Mouse (Mus musculus) midbrain, embryonic 11.5 days (tissue): ENCODE data around the gene Stau1. TPM values are rescaled to one million over a fixed set of nuclear protein-coding genes. Genes with fewer than 3 reads are reported as not detected.

ENCODE experiments used
- ATAC-seq: fragments of 200-750 bp; cut with Nextera tagmentation; 2 replicates; pipeline ENCODE4 v1.8.0; 2017; ENCODE audit warnings: moderate TSS enrichment, moderate library complexity; ENCODE audit not compliant: low FRiP score
- DNase-seq: peaks from one replicate; pipeline ENCODE4 v3.0.0; 2015; ENCODE audit warnings: low spot score; ENCODE audit errors: missing footprints
- H3K27ac ChIP-seq: fragments of 300-500 bp; sonication (generic); 2 replicates; pipeline ENCODE4 v1.5.1; 2014; ENCODE audit warnings: low read depth, low read length
- H3K27me3 ChIP-seq: fragments of 300-500 bp; sonication (generic); 2 replicates; pipeline ENCODE4 v1.6.1; 2014; ENCODE audit warnings: mild to moderate bottlenecking, low read length, moderate library complexity, mixed read lengths; ENCODE audit not compliant: control insufficient read depth, insufficient read depth
- H3K36me3 ChIP-seq: fragments of 300-500 bp; sonication (generic); 2 replicates; pipeline ENCODE4 v1.6.1; 2014; ENCODE audit warnings: mild to moderate bottlenecking, low read length, moderate library complexity, mixed read lengths; ENCODE audit not compliant: control insufficient read depth, insufficient read depth
- H3K4me1 ChIP-seq: fragments of 300-500 bp; sonication (generic); 2 replicates; pipeline ENCODE4 v1.6.1; 2014; ENCODE audit warnings: low read length; ENCODE audit not compliant: control insufficient read depth, insufficient read depth
- H3K4me2 ChIP-seq: fragments of 300-500 bp; sonication (generic); 2 replicates; pipeline ENCODE4 v1.6.1; 2014; ENCODE audit warnings: mild to moderate bottlenecking, moderate library complexity
- H3K4me3 ChIP-seq: fragments of 300-500 bp; sonication (generic); 2 replicates; pipeline ENCODE4 v1.5.1; 2014; ENCODE audit warnings: low read depth, low read length
- H3K9ac ChIP-seq: fragments of 300-500 bp; sonication (generic); 2 replicates; pipeline ENCODE4 v1.6.1; 2014; ENCODE audit warnings: low read length
- H3K9me3 ChIP-seq: fragments of 300-500 bp; sonication (generic); 2 replicates; pipeline ENCODE4 v1.6.1; 2016; ENCODE audit warnings: low read length; ENCODE audit not compliant: control insufficient read depth
- WGBS: fragments of 180-500 bp; shearing (Covaris S2); extraction: QIAGEN DNeasy Blood & Tissue Kit; methylation state at CpG from one replicate; pipeline ENCODE4 v1.1.7; 2014; 5-methylcytosine and 5-hydroxymethylcytosine counted together
- polyA plus RNA-seq: library from polyadenylated mRNA; unstranded; fragments of >200 nt; fragmentation: Nextera tagmentation; extraction: Ambion mirVana; gene quantifications from 2 replicates; pipeline ENCODE4 v1.2.1, GENCODE M21; 2014

The Stau1 gene
- polyA plus RNA-seq, result 96.2 and 104 TPM in 2 replicates

GRCm38 (mm10) chr2:166995796-166996532 is at the start of gene Stau1:
TSS of gene Stau1 (minus strand) at chr2:166996299.
- H3K9me3 ChIP-seq, result no peaks in the 10 kb centered on the region
- DNase-seq (peak; percentile 98), ATAC-seq (peak; percentile 99)
- peak within 1 kb of the TSS; percentile 72 for H3K4me2 ChIP-seq
- WGBS, result under 1% methylated on average over 73 of the region's 88 CpGs
- no peaks in the 10 kb centered on the region for H3K27me3 ChIP-seq
- H3K27ac ChIP-seq, result peak within 1 kb of the TSS; percentile 90
- peak within 1 kb of the TSS; percentile 64 for H3K4me3 ChIP-seq
- H3K9ac ChIP-seq, result peak within 1 kb of the TSS; percentile 79
- H3K4me1 ChIP-seq, result peaks cover 7% of the 10 kb centered on the region
- H3K36me3 ChIP-seq, result no peaks in the 10 kb centered on the region

DNA sequence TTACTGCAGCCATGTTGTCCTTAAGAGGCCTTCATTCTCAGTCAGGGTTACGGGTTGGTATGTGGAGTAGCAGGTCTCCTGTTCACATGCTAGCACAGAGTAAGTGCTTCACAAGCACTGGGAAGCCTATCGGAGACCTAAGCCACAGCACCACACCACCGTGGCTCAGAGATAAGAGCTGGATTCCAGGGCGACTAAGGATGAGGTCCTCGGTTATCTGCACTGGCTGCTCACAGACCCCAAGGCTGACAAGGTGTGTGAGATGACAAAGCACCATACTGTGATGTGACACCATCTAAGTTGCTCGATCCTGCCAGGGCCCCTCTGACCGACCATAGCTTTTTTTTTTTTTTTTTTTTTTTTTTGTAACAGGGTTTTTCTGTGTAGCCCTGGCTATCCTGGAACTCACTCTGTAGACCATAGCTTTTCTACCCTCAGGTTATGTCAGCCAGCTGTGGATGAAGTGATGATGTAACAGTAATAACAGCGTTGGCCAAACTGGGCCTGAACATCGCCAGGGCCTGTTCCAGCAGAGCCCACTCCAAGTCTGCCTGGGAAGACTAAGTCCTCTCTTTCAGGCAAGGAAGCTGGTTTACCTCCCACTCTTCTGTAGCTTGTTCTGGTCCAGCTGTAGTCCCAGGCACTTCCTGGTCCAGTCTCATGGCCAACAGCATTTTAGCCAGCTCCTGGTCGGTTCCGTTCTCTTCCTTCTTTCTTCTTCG is 47.5 kb upstream of the Stau1 start:
- Histone ChIP-seq H3K27me3 (no peaks in the 10 kb centered on the region), H3K27ac (no peak overlapping the region), H3K9me3 (no peaks in the 10 kb centered on the region), H3K4me2 (no peak overlapping the region), H3K4me1 (no peaks in the 10 kb centered on the region), H3K9ac (no peak overlapping the region), H3K36me3 (peaks cover 44% of the 10 kb centered on the region), H3K4me3 (no peak overlapping the region)
- no peak for DNase-seq
- WGBS, result 91% methylated on average over 12 of the region's 12 CpGs
- no peak for ATAC-seq

DNA sequence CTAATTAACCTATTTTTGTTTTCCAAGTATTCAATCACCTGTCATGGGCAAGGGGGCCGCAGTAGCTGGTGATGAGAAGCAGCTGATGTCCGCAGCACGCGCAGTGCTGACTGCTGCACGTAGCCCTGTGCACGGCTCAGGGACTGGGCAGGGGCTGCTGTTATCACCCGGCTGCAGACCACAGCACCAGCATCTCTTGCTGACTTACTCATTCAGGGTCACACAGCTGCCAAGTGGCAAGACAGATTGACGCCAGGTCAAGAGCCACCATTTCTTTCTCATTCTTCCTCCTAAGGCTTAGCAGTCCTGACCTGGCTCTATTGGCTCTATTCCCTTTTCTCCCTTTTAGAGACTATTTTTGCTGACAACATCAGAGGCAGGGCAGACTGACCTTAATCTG is 43.3 kb upstream of the Stau1 start:
- DNase-seq, result no peak
- ATAC-seq, result no peak
- Histone ChIP-seq H3K9me3 (no peaks in the 10 kb centered on the region), H3K27me3 (no peaks in the 10 kb centered on the region), H3K4me1 (no peaks in the 10 kb centered on the region), H3K36me3 (peaks cover 43% of the 10 kb centered on the region), H3K27ac (no peak overlapping the region), H3K4me3 (no peak overlapping the region), H3K4me2 (no peak overlapping the region), H3K9ac (no peak overlapping the region)
- WGBS, result 94% methylated on average over 8 of the region's 8 CpGs

DNA sequence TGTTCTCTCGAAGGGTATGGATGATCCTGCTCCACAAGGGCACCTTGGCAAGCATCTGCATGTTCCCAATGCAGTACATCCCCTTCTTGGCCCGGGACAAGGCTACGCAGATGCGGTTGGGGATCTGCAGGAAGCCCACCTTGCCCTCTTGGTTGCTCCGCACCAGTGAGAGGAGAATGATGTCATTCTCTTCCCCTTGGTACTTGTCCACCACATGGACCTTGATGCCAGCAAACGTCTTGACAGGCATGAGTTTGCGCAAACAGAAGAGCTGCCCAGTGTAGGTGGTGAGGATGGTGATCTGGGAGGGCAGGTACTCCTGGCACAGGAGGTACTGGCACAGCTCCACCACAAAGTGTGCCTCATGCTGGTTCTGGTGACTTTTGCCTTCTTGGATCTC is 42.6 kb upstream of the Stau1 start:
- no peak overlapping the region for H3K27ac ChIP-seq
- ATAC-seq (no peak), DNase-seq (no peak)
- peaks cover 46% of the 10 kb centered on the region for H3K36me3 ChIP-seq
- H3K9ac ChIP-seq, result no peak overlapping the region
- no peaks in the 10 kb centered on the region for H3K4me1 ChIP-seq
- WGBS, result 97% methylated on average over 7 of the region's 7 CpGs
- no peak overlapping the region for H3K4me3 ChIP-seq
- no peak overlapping the region for H3K4me2 ChIP-seq
- no peaks in the 10 kb centered on the region for H3K9me3 ChIP-seq
- H3K27me3 ChIP-seq, result no peaks in the 10 kb centered on the region

DNA sequence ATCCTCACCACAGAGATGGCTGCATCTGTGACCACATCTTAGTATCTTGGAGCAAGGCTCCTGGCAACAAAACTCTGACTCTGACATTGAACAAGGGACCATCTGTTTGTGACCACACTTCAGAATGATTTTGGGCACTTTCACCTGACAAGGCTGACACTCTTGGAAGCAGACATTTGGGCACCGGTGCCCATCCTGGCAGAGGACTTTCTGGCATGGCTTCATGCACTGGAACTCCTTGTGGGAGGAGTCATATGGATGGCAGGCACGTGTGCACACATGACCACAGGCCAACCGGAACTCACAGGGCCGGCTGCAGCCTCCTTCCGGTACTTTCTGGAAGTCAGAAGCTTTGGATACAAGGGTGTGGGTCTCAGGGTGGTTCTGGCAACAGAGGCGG is 42.2 kb upstream of the Stau1 start:
- no peak for ATAC-seq
- WGBS, result 97% methylated on average over 6 of the region's 6 CpGs

GRCm38 (mm10) chr2:167037710-167038109 is 41.6 kb upstream of the Stau1 start:
- Histone ChIP-seq H3K36me3 (peaks cover 46% of the 10 kb centered on the region), H3K9ac (no peak overlapping the region), H3K27ac (no peak overlapping the region), H3K9me3 (no peaks in the 10 kb centered on the region), H3K27me3 (no peaks in the 10 kb centered on the region), H3K4me1 (no peaks in the 10 kb centered on the region), H3K4me3 (no peak overlapping the region), H3K4me2 (no peak overlapping the region)
- WGBS, result 92% methylated on average over 12 of the region's 12 CpGs
- DNase-seq, result no peak
- no peak for ATAC-seq

More for the DNA sequence above, 42.2 kb upstream of the Stau1 start:
- H3K27me3 ChIP-seq, result no peaks in the 10 kb centered on the region
- H3K4me1 ChIP-seq, result no peaks in the 10 kb centered on the region
- H3K9ac ChIP-seq, result no peak overlapping the region
- H3K9me3 ChIP-seq, result no peaks in the 10 kb centered on the region
- H3K27ac ChIP-seq, result no peak overlapping the region
- DNase-seq, result no peak
- peaks cover 46% of the 10 kb centered on the region for H3K36me3 ChIP-seq
- no peak overlapping the region for H3K4me2 ChIP-seq
- H3K4me3 ChIP-seq, result no peak overlapping the region

GRCm38 (mm10) chr2:167030507-167030906 is 34.4 kb upstream of the Stau1 start:
- H3K9ac ChIP-seq, result no peak overlapping the region
- ATAC-seq (no peak), DNase-seq (no peak)
- H3K4me3 ChIP-seq, result no peak overlapping the region
- no peak overlapping the region for H3K27ac ChIP-seq
- H3K9me3 ChIP-seq, result no peaks in the 10 kb centered on the region
- no peaks in the 10 kb centered on the region for H3K27me3 ChIP-seq
- no peak overlapping the region for H3K4me2 ChIP-seq
- WGBS, result 85% methylated on average over 4 of the region's 4 CpGs
- H3K36me3 ChIP-seq, result peaks cover 49% of the 10 kb centered on the region
- no peaks in the 10 kb centered on the region for H3K4me1 ChIP-seq

DNA sequence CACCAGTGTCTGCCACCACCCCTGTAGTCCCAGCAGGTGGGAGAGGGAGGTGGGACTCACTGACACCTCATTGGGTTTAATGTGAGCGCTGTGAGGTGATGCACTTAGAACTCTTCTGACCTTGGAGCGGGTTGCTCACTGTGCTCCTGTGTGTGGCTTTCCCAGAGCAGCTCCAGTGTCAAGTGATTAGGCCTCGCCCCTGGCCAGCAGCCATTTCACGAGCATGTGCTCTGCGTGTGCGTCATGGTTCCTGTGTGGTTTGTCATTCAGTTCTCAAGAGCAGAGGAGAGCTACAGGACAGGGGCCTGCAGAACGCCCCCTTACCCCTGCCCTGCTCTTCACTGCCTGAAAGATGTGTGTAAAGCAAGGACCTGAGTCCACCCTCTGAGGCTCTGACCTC is 32.5 kb upstream of the Stau1 start:
- no peak for DNase-seq
- H3K9ac ChIP-seq, result no peak overlapping the region
- peaks cover 51% of the 10 kb centered on the region for H3K36me3 ChIP-seq
- no peaks in the 10 kb centered on the region for H3K9me3 ChIP-seq
- no peak overlapping the region for H3K4me3 ChIP-seq
- no peaks in the 10 kb centered on the region for H3K27me3 ChIP-seq
- no peak for ATAC-seq
- 98% methylated on average over 7 of the region's 7 CpGs for WGBS
- H3K27ac ChIP-seq, result no peak overlapping the region
- H3K4me2 ChIP-seq, result no peak overlapping the region
- no peaks in the 10 kb centered on the region for H3K4me1 ChIP-seq

- DNase-seq, result no peak
- Histone ChIP-seq H3K27ac (no peak overlapping the region), H3K9ac (no peak overlapping the region), H3K27me3 (no peaks in the 10 kb centered on the region), H3K9me3 (no peaks in the 10 kb centered on the region), H3K4me3 (no peak overlapping the region), H3K36me3 (peaks cover 25% of the 10 kb centered on the region; the same call in 1 of the 2 replicates), H3K4me1 (peaks cover 8% of the 10 kb centered on the region), H3K4me2 (no peak overlapping the region)
- ATAC-seq, result no peak
- 96% methylated on average over 10 of the region's 10 CpGs for WGBS
Observed at GRCm38 (mm10) chr2:167019396-167019795, 23.3 kb upstream of the Stau1 start.
